Mouse (Mus musculus): ENCODE data around the gene Slco3a1.

Gene Slco3a1

GRCm38 (mm10) chr7:74554608-74555311 is at the start of gene Slco3a1:
Gene Slco3a1, minus strand, starts transcription at chr7:74554780.
- DNase-seq = peak; percentile 84

- DNase-seq = no peak
These were observed 46.4 kb upstream of the Slco3a1 start for GRCm38 (mm10) chr7:74600996-74601395.

- no peak for DNase-seq
These were observed 24.8 kb upstream of the Slco3a1 start for GRCm38 (mm10) chr7:74579411-74579810.

GRCm38 (mm10) chr7:74575678-74576077 is 21.1 kb upstream of the Slco3a1 start:
- no peak for DNase-seq

- DNase-seq = peak; percentile 69
These were observed 836 bp upstream of the Slco3a1 start for GRCm38 (mm10) chr7:74555416-74555815.

- DNase-seq = peak; percentile 62
These were observed 479 bp downstream of the Slco3a1 start for GRCm38 (mm10) chr7:74554041-74554561.

GRCm38 (mm10) chr7:74553111-74553650 is 1.4 kb downstream of the Slco3a1 start:
- DNase-seq = no peak

GRCm38 (mm10) chr7:74552546-74552945 is 2.0 kb downstream of the Slco3a1 start:
- DNase-seq = no peak

- no peak for DNase-seq
These were observed 2.6 kb downstream of the Slco3a1 start for GRCm38 (mm10) chr7:74552000-74552358.

GRCm38 (mm10) chr7:74551338-74551999 is 3.1 kb downstream of the Slco3a1 start:
- DNase-seq = peak; percentile 58

GRCm38 (mm10) chr7:74549686-74550085 is 4.9 kb downstream of the Slco3a1 start:
- no peak for DNase-seq

- DNase-seq = no peak
These were observed 5.5 kb downstream of the Slco3a1 start for GRCm38 (mm10) chr7:74549013-74549582.

- no peak for DNase-seq
These were observed 7.9 kb downstream of the Slco3a1 start for GRCm38 (mm10) chr7:74546691-74547090.

- DNase-seq = no peak
These were observed 9.0 kb downstream of the Slco3a1 start for GRCm38 (mm10) chr7:74545498-74545990.

GRCm38 (mm10) chr7:74544306-74544705 is 10.3 kb downstream of the Slco3a1 start:
- no peak for DNase-seq

GRCm38 (mm10) chr7:74541958-74542357 is 12.6 kb downstream of the Slco3a1 start:
- no peak for DNase-seq

- DNase-seq = no peak
These were observed 13.5 kb downstream of the Slco3a1 start for GRCm38 (mm10) chr7:74540933-74541725.

GRCm38 (mm10) chr7:74536186-74536585 is 18.4 kb downstream of the Slco3a1 start:
- DNase-seq = no peak

GRCm38 (mm10) chr7:74531468-74532097 is 23.0 kb downstream of the Slco3a1 start:
- no peak for DNase-seq

GRCm38 (mm10) chr7:74529877-74530276 is 24.7 kb downstream of the Slco3a1 start:
- no peak for DNase-seq

- no peak for DNase-seq
These were observed 25.3 kb downstream of the Slco3a1 start for GRCm38 (mm10) chr7:74529183-74529757.

- peak; percentile 63 for DNase-seq
These were observed 26.4 kb downstream of the Slco3a1 start for GRCm38 (mm10) chr7:74528182-74528581.

All from cerebellum, adult 11 months (tissue).